Mouse (Mus musculus) kidney, postnatal 36 days (tissue): ENCODE results near the gene Stk4.

ENCODE experiments used
- DNase-seq, 2 experiments: peaks; one replicate each; pipeline ENCODE4 v3.0.0; 2021 to 2022; ENCODE audit warnings: mixed read lengths in 2 of 2

Stk4 gene

GRCm38 (mm10) chr2:164180124-164180523, 110.0 kb downstream of the Stk4 start:
- peak; percentile 36 to 66 for DNase-seq

DNA sequence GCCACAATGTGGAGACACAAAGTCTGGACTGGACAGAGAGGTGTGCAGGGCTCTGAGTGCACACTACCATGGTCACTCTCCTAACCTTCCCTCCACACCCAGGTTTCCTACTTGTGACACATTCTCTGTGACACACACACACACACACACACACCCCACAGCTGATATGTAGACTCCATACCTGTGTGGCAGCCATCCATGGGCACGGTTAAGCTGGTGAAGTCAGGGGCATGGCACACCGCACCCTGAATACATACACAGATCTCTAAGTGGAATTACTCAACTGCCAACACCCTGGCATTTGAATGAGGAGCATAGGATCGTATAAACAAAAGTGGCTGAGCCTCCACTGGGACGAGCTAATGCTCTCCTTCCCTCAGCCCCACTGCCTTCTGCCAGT, 110.6 kb downstream of the Stk4 start:
- no peak for DNase-seq

DNA sequence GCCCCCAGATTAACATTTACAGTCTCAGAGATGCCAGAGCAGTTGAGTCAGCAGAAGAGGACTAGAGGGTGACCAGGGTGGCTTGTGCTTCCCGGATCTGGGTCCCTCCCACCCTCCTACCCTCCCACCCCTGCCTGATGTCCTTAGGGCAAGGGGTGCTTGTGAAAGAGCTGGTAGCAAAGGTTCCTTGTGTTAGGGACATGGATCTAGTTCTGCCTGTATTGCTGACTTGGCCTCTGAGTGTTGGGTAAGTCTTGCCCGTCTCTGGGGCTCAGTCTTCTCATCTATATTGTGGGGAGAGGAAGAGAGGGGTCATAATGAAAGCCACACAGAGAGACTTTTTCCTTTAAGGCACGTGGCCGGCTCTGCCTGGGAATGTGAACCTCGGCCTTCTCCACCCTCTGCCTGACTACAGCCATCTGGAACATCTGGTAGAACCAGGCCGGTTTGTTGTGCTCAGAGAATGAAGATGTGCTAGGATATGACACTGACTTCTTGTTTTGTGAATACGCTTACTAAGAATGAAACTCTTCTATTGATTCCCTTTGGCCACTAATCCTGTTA, 112.7 kb downstream of the Stk4 start, which contains the start of gene Wfdc5:
Gene Wfdc5, minus strand, starts transcription at position 51 of the 564 bp plus-strand sequence.
- no peak for DNase-seq

GRCm38 (mm10) chr2:164183340-164183739, 113.2 kb downstream of the Stk4 start:
- DNase-seq, result peak; percentile 33 to 40

DNA sequence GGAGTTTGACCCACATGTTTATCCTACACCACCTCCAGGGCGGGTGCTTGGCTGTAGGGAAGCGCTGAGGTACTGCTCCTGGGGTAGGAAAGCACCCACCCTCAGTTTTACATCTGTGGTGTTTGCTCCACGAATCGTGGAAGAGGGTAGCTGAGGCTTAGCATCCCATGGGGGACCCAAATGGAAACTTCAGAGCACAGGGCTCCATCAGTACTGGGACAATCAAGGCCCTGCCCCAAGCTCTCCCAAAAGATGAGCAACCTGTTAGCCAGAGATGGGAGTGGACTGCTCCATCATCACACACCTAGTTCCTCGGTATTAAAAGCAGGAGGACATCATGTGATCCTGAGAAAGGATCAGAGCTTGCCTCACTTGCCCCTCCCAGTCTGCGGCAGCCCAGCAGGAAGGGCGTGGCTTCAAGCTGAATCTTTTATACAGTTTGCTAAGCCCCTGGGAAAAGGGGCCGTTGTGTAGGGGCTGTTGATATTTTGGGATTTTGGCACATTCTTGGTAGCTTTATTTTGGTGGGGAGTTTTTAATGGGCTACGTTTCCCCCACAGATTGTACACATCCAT, 114.1 kb downstream of the Stk4 start:
- no peak for DNase-seq

DNA sequence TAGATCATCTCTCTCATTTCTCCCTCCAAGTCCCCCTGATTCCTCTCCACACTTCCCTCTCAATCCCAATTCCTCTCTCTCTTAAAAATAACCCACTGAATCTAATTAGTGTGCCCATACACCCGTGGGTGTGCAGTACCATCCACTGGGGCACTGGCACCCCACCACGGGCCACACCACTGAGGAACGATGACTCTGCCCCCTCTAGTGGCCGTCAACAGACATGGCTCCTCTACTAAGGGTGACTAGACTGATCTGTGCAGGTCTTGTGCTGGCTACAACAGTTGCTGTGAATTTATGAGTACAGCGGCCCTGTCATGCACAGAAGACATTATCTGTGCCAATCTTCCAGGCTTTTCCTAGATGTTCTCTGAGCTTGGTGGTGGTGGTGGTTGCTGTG, 118.6 kb downstream of the Stk4 start:
- peak in 1 of 2 experiments; percentile 52 for DNase-seq

DNA sequence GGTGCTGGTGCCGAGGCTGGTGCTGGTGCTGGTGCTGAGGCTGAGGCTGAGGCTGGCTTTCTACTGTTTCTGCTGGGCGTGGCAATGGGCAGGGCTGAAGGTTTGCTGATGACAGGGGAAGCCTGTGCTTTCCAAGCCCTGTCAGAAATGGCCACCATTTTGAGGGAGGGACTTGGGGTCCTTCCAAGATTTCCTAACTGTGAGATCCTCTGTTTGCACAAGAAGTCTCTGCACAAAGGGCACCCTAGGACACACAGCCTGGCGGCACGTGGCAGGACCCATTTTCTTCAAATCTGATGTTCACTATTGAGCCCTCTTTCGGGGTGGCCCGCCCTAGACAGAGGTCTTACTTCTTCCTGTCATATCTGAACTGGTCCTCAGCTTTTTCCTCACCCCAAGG, 120.5 kb downstream of the Stk4 start, which contains the start of gene Wfdc12:
Gene Wfdc12, minus strand, starts transcription at position 33 of the 400 bp plus-strand sequence.
- no peak for DNase-seq

DNA sequence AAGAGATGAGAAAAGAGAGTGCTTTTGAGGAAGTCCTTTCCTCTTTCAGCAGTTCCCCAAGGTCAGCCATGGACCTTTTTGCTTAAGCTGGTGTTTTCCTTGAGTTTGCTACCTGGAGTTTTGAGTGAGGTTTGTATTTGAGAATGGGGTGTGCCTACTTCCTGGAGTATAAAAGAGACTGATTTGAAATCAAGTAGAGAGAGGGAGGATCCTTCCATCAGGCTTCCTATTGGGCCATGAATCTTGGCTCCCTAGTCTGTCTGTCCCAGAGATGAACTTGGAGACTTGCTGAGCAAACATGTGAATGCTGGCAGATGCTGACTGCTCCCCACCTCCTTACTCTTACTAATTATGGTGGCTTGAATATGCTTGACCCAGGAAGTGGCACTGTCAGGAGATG, 122.2 kb downstream of the Stk4 start:
- no peak for DNase-seq

GRCm38 (mm10) chr2:164194959-164195630, 125.0 kb downstream of the Stk4 start:
- no peak for DNase-seq

DNA sequence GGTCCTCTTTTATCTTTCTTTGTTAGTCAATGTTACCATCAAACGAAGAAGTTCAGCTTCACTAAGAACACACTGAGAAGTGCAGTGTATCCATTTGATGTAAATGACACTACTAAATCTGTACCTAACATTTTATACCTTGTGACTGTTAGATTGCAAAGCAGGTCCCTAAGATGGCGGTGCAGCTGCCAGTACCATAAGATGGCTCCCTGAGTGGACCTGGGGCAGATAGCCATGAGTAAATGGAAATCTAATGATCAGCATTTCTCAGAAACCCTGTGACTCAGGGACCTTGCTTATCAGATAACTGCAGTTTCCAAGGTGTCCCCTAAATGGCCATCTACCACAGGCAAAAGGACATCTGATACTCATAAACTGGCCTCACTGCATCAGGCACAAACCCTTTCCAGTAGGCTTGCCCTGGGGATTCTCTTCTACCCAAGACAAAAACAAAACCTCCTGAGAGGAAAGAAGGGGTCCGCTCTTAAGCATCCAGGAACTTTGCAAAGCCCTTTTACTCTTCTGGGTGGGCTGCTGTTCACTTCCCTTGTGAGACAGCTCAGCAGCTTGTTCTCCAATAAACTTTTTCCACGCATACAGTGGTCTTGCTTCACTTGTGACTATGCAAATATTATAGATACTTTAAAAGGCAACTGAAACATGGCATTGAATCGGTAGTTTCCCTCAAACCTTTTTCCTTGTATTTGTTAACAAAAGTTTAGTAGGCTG, 126.0 kb downstream of the Stk4 start:
- DNase-seq, result no peak

- no peak for DNase-seq
Measured at GRCm38 (mm10) chr2:164196700-164196990, 126.5 kb downstream of the Stk4 start.

- no peak for DNase-seq
Measured at GRCm38 (mm10) chr2:164199626-164200327, 129.7 kb downstream of the Stk4 start, which contains the start of gene Wfdc15a. Gene Wfdc15a, minus strand, starts transcription at chr2:164200130.
